Mouse (Mus musculus): ENCODE data around the gene Iffo1. TPM values are rescaled to one million over a fixed set of nuclear protein-coding genes. Genes with fewer than 3 reads are reported as not detected.
A peak's percentile ranks its signal among the peaks of the same experiment; 100 is the strongest.
"Not testable (repeated sequence)": the region's sequence is repeated elsewhere in the genome, so short reads cannot be mapped to it uniquely, and the experiment has no call there.

The Iffo1 gene
- polyA plus RNA-seq, 2 experiments from 2014 or later, result 9.5 to 10.6 TPM

- ATAC-seq, result peak; percentile 9
These were observed 16.9 kb downstream of the Iffo1 start for GRCm38 (mm10) chr6:125161971-125162370.

GRCm38 (mm10) chr6:125162615-125163305, 17.7 kb downstream of the Iffo1 start:
- not testable (repeated sequence) for ATAC-seq

- ATAC-seq, result no peak
These were observed 19.0 kb downstream of the Iffo1 start for GRCm38 (mm10) chr6:125163801-125164657.

- ATAC-seq, result peak; percentile 24
These were observed 19.8 kb downstream of the Iffo1 start for GRCm38 (mm10) chr6:125164672-125165327.

- peak; percentile 89 for ATAC-seq
These were observed 20.4 kb downstream of the Iffo1 start for GRCm38 (mm10) chr6:125165328-125165891.

- no peak for ATAC-seq
These were observed 21.2 kb downstream of the Iffo1 start, which contains the start of gene Gapdh for GRCm38 (mm10) chr6:125166051-125166751. Gene Gapdh (minus strand): TSS chr6:125166467.

GRCm38 (mm10) chr6:125166861-125167650, 22.0 kb downstream of the Iffo1 start:
- ATAC-seq, result no peak

GRCm38 (mm10) chr6:125168086-125168485, 23.0 kb downstream of the Iffo1 start:
- ATAC-seq, result no peak

- ATAC-seq, result no peak
These were observed 25.2 kb downstream of the Iffo1 start for GRCm38 (mm10) chr6:125170194-125170593.

GRCm38 (mm10) chr6:125172474-125172873, 27.4 kb downstream of the Iffo1 start:
- no peak for ATAC-seq

- ATAC-seq, result no peak
These were observed 28.2 kb downstream of the Iffo1 start for GRCm38 (mm10) chr6:125173256-125173655.

GRCm38 (mm10) chr6:125175469-125175868, 30.4 kb downstream of the Iffo1 start:
- ATAC-seq, result no peak

- no peak for ATAC-seq
These were observed 34.6 kb downstream of the Iffo1 start for GRCm38 (mm10) chr6:125179601-125180000.

- no peak for ATAC-seq
These were observed 37.1 kb downstream of the Iffo1 start for GRCm38 (mm10) chr6:125182133-125182532.

- ATAC-seq, result no peak
These were observed 41.2 kb downstream of the Iffo1 start for GRCm38 (mm10) chr6:125186203-125186602.

GRCm38 (mm10) chr6:125190816-125191215, 45.8 kb downstream of the Iffo1 start:
- no peak for ATAC-seq

- ATAC-seq, result peak; percentile 96
These were observed 46.4 kb downstream of the Iffo1 start, which contains the start of the genes Ncapd2 and Mrpl51 for GRCm38 (mm10) chr6:125191332-125192015. Gene Ncapd2 (minus strand): TSS chr6:125191701. Gene Mrpl51 (plus strand): TSS chr6:125191801.

- peak; percentile 70 for ATAC-seq
These were observed 47.1 kb downstream of the Iffo1 start for GRCm38 (mm10) chr6:125192016-125192714.

- ATAC-seq, result no peak
These were observed 47.8 kb downstream of the Iffo1 start for GRCm38 (mm10) chr6:125192841-125193240.

- ATAC-seq, result no peak
These were observed 48.3 kb downstream of the Iffo1 start for GRCm38 (mm10) chr6:125193390-125193789.
